In the genomic region with DNA sequence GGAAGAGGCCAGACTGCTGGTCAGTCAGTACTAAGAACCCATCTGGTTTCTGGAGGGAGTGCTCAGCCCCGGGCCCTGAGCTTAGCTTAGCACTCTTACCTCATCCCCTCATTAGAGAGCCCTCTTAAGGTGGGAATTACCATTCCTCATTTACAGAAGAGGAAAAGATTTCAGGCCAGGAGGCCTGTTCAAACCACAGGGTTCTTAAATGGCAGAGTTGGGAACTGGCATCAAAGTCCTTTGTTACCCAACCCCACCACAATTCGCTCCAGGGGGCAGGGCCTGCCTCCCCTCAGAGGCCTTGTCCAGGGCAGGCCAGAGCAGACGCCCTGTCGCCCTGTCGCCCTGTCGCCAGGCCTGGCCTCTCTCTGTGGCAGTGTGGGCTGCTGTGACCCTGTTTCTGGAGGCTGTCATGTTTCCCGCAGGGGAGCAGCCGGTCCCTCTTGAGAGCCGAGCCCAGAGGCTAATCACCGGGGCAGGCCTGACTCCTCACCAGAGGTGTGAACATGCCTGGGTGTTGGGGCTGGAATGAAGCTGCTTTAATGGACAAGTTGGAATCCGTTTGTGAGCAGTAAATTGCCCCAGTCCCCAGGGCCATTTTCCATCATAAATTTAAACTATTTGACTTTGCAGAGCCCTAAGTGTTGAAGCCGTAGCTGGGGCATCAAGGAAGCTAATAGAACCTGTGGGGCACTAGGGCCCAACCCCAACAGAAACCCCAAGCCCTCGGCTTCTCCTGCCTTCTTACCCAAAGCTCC, we compare ENCODE assay signal across 11 mouse cellular contexts.
DNase-seq lines count a peak whose midpoint lies in the region; ATAC-seq lines count a peak whose summit lies in the region.
"Had no signal": no experiment of that assay in that cellular context is flagged by ENCODE, and none has a peak within 500 bp of the region (broad histone marks: within the 10 kb centered on the region; RNA-seq: fewer than 3 reads in every experiment).

No protein-coding gene starts in this region.

- H3K9ac ChIP-seq in forebrain, embryonic 15.5 days (replicated peaks): no peak overlapping the region
- H3K9ac ChIP-seq in limb, embryonic 15.5 days: no peak overlapping the region

- 35% methylated on average over 13 of the region's 13 CpGs for WGBS in forebrain, embryonic 15.5 days
- WGBS in limb, embryonic 15.5 days: 23% methylated on average over 13 of the region's 13 CpGs

- H3K4me3 ChIP-seq in forebrain, embryonic 15.5 days: no peak overlapping the region
- no peak overlapping the region for H3K4me3 ChIP-seq in limb, embryonic 15.5 days

- no peaks in the 10 kb centered on the region for H3K9me3 ChIP-seq in forebrain, embryonic 15.5 days
- H3K9me3 ChIP-seq in limb, embryonic 15.5 days: no peaks in the 10 kb centered on the region

- DNase-seq in embryo, embryonic 11 days: peak; percentile 42
- DNase-seq in embryo, embryonic 10.5 days (ENCODE audit: low spot score): no peak
- DNase-seq in kidney, adult 8-10 months: peak; percentile 28 to 60
- DNase-seq in kidney, postnatal 36 days: no peak
- DNase-seq in cerebellum, adult 8-10 months: no peak
- no peak for DNase-seq in adrenal gland, postnatal 14 days
- DNase-seq: cerebellum, postnatal 25 days; gastrocnemius, postnatal 10 days had no signal

- H3K4me1 ChIP-seq in forebrain, embryonic 15.5 days: peaks cover 5% of the 10 kb centered on the region
- peaks cover 59% of the 10 kb centered on the region for H3K4me1 ChIP-seq in limb, embryonic 15.5 days

- no peak overlapping the region for H3K4me2 ChIP-seq in forebrain, embryonic 15.5 days (replicated peaks)
- H3K4me2 ChIP-seq in limb, embryonic 15.5 days: no peak overlapping the region

- no peaks in the 10 kb centered on the region for H3K36me3 ChIP-seq in forebrain, embryonic 15.5 days
- H3K36me3 ChIP-seq in limb, embryonic 15.5 days: no peaks in the 10 kb centered on the region

- H3K27ac ChIP-seq in forebrain, embryonic 15.5 days (replicated peaks): no peak overlapping the region
- H3K27ac ChIP-seq in limb, embryonic 15.5 days: peak overlapping the region; percentile 90
- H3K27ac ChIP-seq: macrophage had no signal

- 0 out of 2 replicates have a peak, but pooled peaks have one; percentile 38 for ATAC-seq in forebrain, embryonic 15.5 days (replicated peaks)
- peak; percentile 30 for ATAC-seq in limb, embryonic 15.5 days (ENCODE audit: insufficient number of reproducible peaks, low FRiP score, low TSS enrichment, low read depth)

- no peaks in the 10 kb centered on the region for H3K27me3 ChIP-seq in forebrain, embryonic 15.5 days
- no peaks in the 10 kb centered on the region for H3K27me3 ChIP-seq in limb, embryonic 15.5 days

Comparison
In these comparisons a context has a peak if more than half of its experiments do, and no peak if none do; other contexts are left out.
1. DNase-seq: peak in embryo, embryonic 11 days (single experiment) and kidney, adult 8-10 months (2 of 2); none in embryo, embryonic 10.5 days (single experiment), kidney, postnatal 36 days (0 of 2), cerebellum, adult 8-10 months (single experiment) and adrenal gland, postnatal 14 days (single experiment).